Mouse (Mus musculus): ENCODE measurements at regions not wholly inside any gene's neighbourhood (a gene's known extent, or its start where the extent isn't known, plus 50 kb on each side); places are given as distances from the start of the nearest gene placed in this dataset.

DNA sequence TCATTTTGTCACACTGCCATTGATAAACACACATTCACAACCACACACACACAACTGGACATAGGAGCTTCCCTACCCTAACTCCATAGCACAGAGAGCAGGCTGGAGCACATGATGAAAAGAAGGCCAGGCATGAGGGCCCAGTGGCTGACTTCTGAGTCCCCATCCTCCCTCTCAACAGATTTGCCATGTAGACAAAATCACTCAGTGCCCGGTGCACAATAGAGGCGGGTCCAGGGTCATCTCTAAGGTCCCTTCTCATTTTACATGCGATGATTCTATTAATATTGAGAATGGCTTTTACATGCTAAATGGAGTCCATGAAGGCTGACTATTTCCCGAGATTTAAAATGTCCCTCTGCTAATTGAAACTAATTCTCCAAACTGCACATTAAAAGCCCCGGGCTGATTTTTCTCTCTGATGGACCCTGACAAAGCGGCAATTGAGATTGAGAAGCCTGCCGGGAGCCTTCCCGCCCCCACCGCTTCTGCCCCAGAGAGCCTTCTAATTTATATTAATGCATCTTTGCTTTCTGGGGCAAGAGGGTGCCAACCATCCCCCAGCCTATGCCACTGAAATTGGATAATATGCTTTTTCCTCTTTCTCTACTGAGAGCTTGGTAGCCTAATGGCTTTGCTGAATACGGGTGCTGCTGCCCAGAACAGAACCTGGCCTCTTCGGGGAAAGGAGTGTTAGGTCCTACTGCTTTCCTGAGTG, 252.7 kb upstream of the Dio3 start:
- no peak for DNase-seq (ENCODE audit: low spot score in 2 of 2)

- DNase-seq (ENCODE audit: low spot score in 2 of 2) = no peak
These were observed 251.5 kb upstream of the Dio3 start for GRCm38 (mm10) chr12:110027345-110027744.

GRCm38 (mm10) chr12:110027976-110028375, 250.9 kb upstream of the Dio3 start:
- no peak for DNase-seq (ENCODE audit: low spot score in 2 of 2)

DNA sequence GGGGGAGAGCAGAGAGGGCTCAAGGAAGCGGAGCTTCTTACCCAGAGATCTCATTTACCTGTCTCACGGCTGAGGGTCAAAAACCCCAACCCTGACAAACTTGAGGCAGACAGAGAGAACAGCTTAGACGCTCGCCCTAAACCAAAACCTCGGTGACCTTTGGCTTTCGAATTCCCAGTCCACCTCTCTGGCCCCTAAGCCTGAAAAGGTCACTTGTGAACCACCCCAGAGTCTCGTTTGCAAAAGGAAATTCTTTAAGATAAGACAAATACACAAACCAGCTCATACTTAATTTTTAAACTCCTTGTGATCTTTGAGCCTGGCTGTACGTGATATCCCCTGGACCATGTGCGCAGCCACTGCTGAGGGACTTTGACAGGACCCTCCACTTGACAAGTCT, 250.2 kb upstream of the Dio3 start:
- no peak for DNase-seq (ENCODE audit: low spot score in 2 of 2)

DNA sequence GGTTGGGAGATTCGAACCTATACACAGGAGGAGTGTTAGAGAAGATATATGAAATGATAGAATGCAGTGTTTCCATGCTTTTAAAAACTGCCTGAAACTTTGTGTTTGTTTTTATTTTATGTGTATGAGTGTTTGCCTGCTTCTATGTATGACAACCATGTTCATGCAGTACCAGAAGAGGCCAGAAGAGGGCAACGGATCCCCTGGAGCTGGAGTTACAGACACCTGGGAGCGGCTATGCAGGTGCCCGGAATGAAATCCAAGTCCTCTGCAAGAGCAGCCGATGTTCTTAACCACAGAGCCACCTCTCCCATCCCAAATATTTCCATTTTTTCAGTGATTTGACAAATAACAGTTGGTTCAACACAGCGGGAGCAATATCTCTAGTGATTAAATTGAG, 247.5 kb upstream of the Dio3 start:
- no peak for DNase-seq (ENCODE audit: low spot score in 2 of 2)

GRCm38 (mm10) chr12:110035171-110035570, 243.7 kb upstream of the Dio3 start:
- DNase-seq (ENCODE audit: low spot score in 2 of 2) = no peak

- peak; percentile 59 to 70 for DNase-seq (ENCODE audit: low spot score in 2 of 2)
These were observed 238.2 kb upstream of the Dio3 start for GRCm38 (mm10) chr12:110040682-110041081.

DNA sequence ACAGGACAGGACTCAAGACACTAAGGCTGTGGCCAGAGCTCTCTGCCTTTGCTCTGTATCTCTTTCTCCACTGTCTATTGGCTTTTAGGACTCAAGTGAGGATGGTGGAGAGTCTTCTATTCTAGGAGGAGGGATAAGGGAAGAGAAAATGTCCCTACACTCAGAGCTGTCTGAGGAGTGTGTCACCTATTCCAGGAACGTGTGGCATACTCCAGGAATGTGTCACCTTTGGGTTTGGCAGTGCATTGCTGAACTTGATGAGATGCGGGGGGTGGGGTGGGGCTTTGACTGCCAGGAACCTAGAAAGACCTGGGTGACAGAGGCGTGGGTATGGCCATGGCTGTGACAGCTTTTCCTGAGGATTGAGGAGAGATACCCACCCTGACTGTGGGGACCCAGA, 237.1 kb upstream of the Dio3 start:
- no peak for DNase-seq (ENCODE audit: low spot score in 2 of 2)

GRCm38 (mm10) chr12:110044266-110044665, 234.6 kb upstream of the Dio3 start:
- no peak for DNase-seq (ENCODE audit: low spot score in 2 of 2)

GRCm38 (mm10) chr12:110044721-110045120, 234.1 kb upstream of the Dio3 start:
- DNase-seq (ENCODE audit: low spot score in 2 of 2) = no peak

GRCm38 (mm10) chr12:110045770-110046330, 233.0 kb upstream of the Dio3 start:
- no peak for DNase-seq (ENCODE audit: low spot score in 2 of 2)

DNA sequence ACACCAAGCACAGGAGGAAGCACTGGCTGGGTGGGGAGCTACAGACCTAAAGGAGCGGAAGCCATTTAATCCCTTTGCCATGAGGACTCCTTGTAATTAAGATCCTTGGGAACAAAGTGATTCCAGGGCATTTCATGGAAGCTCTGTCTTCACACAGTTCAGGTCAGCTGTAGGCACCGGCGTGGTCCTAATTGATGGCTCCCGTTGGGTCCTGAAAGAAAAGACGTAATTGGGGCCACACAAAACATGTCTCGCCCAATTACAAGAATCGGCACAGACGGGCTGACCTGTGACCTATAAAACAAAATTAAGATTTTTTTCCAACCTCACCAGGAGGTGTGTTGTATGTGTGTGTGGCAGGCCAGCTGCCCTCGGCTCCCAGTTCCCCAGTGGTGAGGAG, 232.3 kb upstream of the Dio3 start:
- no peak for DNase-seq (ENCODE audit: low spot score in 2 of 2)

DNA sequence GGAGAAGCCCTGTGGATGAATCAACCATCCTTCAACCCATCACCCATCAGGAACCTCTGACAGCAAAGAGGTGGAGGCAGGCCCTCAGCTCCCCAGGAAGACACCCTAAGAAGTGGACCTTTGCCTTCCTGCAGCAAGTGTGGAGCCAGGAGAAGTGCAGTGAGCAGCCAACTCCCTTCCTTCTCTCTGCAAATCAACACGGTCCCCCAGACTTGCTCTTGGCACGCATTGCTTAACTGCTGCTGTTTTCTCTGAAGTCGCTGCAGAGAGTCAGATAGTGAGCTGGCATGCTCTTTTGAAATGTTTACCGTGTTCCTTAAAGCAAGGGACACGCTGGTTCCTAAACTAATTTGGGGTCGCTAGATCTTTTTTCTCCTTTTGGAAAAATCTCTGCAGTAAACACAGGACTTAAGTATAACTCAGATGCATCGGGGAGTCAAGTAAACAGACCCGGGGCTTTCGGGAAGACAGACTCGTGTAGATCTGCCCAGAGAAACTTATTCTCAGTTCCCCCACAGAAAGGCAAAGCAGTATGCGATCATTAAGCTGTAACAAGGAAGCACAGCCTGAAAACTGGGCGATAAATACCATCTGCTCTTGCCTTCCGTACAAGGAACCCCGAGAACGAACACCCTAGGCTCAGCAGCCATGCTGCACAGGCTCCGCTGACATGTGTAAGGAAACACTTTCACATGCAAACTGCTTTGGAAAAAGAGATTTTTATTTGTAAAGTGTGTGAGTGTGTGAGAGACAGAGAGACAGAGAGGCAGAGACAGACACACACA, 231.2 kb upstream of the Dio3 start:
- DNase-seq (ENCODE audit: low spot score in 2 of 2) = peak in 1 of 2 experiments; percentile 35

DNA sequence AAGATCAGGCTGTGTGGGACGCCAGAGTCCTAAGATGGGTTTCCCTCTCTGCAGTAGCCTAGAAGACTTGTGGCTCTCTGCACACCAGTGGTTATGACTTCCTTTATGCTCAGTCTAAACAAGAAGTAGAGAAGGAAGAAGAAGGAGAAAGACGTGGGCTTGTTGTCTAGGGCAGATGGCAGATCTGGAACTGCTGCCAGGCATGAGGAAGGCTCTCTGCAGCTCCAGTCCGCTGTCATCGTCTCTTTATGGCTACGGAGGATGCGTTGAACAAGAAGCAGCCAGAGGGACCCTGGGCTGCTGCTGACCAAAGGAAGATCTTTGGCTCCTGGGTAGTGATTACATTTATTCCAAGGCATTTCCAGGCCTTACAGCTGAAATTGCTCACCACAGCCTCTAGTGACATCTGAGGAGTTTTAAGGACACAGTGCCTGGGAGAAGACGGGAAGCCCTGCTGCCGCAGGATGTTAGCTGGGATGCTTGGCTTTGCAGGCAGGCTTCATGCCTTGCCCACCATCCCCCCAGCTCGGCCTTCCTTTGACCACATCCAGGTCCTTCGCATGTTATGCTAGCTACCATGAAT, 229.6 kb upstream of the Dio3 start:
- peak in 1 of 2 experiments; percentile 59 for DNase-seq (ENCODE audit: low spot score in 2 of 2)

GRCm38 (mm10) chr12:110059321-110059720, 219.5 kb upstream of the Dio3 start:
- DNase-seq (ENCODE audit: low spot score in 2 of 2) = no peak

GRCm38 (mm10) chr12:110061961-110062360, 216.9 kb upstream of the Dio3 start:
- no peak for DNase-seq (ENCODE audit: low spot score in 2 of 2)

DNA sequence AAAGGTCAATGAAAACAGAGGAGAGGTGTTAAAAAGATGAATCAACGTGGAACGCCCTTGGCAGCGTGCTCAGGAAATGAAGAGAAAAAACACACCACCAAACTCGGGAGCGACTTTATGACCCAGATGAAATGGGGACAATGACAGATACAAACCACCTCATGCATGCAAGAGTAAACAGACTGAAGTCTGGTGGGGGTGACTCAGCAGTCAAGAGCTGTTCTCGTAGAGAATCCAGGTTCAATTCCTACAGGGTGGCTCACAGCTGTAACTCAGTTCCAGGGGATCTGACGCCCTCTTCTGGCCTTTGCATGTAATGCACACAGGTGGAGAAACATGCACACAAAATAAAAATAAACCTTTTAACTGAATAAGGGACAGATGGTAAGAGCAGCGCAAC, 215.9 kb upstream of the Dio3 start:
- DNase-seq (ENCODE audit: low spot score in 2 of 2) = no peak

GRCm38 (mm10) chr12:110066361-110066885, 212.4 kb upstream of the Dio3 start:
- DNase-seq (ENCODE audit: low spot score in 2 of 2) = no peak

GRCm38 (mm10) chr12:110070506-110070905, 208.4 kb upstream of the Dio3 start:
- DNase-seq (ENCODE audit: low spot score in 2 of 2) = no peak

- no peak for DNase-seq (ENCODE audit: low spot score in 2 of 2)
These were observed 207.0 kb upstream of the Dio3 start for GRCm38 (mm10) chr12:110071823-110072222.

GRCm38 (mm10) chr12:110074921-110075320, 203.9 kb upstream of the Dio3 start:
- no peak for DNase-seq (ENCODE audit: low spot score in 2 of 2)

- DNase-seq (ENCODE audit: low spot score in 2 of 2) = no peak
These were observed 201.5 kb upstream of the Dio3 start for GRCm38 (mm10) chr12:110077211-110077884.

All from left cerebral cortex, adult 9 months (tissue).